Mouse (Mus musculus) liver, embryonic 13.5 days (tissue): ENCODE measurements at regions not wholly inside any gene's neighbourhood (a gene's known extent, or its start where the extent isn't known, plus 50 kb on each side); places are given as distances from the start of the nearest gene placed in this dataset.

Source experiments
- ATAC-seq: fragments of 200-750 bp; cut with Nextera tagmentation; 2 replicates; pipeline ENCODE4 v1.8.0; 2017; ENCODE audit warnings: low read depth, mild to moderate bottlenecking, moderate number of reproducible peaks, moderate library complexity
- DNase-seq: peaks from one replicate; pipeline ENCODE4 v3.0.0; 2022
- H3K27ac ChIP-seq: fragments of 300-500 bp; sonication (generic); 2 replicates; pipeline ENCODE4 v1.5.1; 2015; ENCODE audit warnings: moderate library complexity, mild to moderate bottlenecking, inconsistent platforms
- H3K27me3 ChIP-seq: fragments of 300-500 bp; sonication (generic); 2 replicates; pipeline ENCODE4 v1.6.1; 2015; ENCODE audit warnings: mild to moderate bottlenecking, inconsistent platforms
- H3K36me3 ChIP-seq: fragments of 300-500 bp; sonication (generic); 2 replicates; pipeline ENCODE4 v1.6.1; 2015; ENCODE audit warnings: mild to moderate bottlenecking, inconsistent platforms
- H3K4me1 ChIP-seq: fragments of 300-500 bp; sonication (generic); replicated peaks from 2 replicates; pipeline ENCODE4 v1.6.1; 2015; ENCODE audit warnings: inconsistent platforms
- H3K4me2 ChIP-seq: fragments of 300-500 bp; sonication (generic); 2 replicates; pipeline ENCODE4 v1.6.1; 2015; ENCODE audit warnings: inconsistent platforms, mild to moderate bottlenecking, moderate library complexity
- H3K4me3 ChIP-seq: fragments of 300-500 bp; sonication (generic); replicated peaks from 2 replicates; pipeline ENCODE4 v1.5.1; 2015; ENCODE audit warnings: mild to moderate bottlenecking, inconsistent platforms
- H3K9ac ChIP-seq: fragments of 300-500 bp; sonication (generic); 2 replicates; pipeline ENCODE4 v1.6.1; 2015; ENCODE audit warnings: mild to moderate bottlenecking, inconsistent platforms
- H3K9me3 ChIP-seq: fragments of 300-500 bp; sonication (generic); replicated peaks from 2 replicates; pipeline ENCODE4 v1.6.1; 2016; ENCODE audit warnings: inconsistent platforms
- WGBS: fragments of 180-500 bp; shearing (Covaris S2); methylation state at CpG from one replicate; pipeline ENCODE4 v1.1.7; 2015; ENCODE audit not compliant: insufficient replicate concordance; 5-methylcytosine and 5-hydroxymethylcytosine counted together

DNA sequence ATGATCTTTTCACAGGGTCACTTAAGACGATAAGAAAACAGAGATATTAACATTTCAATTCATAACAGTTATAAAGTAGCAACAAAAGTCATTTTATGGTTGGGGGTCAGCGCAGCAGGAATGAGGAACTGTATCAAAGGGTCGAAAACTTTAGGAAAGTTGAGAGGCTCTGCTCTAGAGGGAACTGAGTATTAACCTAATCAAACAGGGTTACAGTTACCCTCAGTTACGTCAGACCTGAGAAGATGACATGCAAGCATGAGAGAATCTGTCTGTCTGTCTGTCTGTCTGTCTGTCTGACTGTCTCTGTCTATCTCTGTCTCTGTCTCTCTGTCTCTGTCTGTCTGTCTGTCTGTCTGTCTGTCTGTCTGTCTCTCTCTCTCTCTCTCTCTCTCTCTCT lies 229.6 kb upstream of the Runx1 start:
- DNase-seq (no peak), ATAC-seq (no peak)
- Histone ChIP-seq H3K4me2 (no peak overlapping the region), H3K4me1 (no peaks in the 10 kb centered on the region), H3K27me3 (no peaks in the 10 kb centered on the region), H3K9me3 (no peaks in the 10 kb centered on the region), H3K4me3 (no peak overlapping the region), H3K27ac (no peak overlapping the region), H3K36me3 (no peaks in the 10 kb centered on the region), H3K9ac (no peak overlapping the region)
- WGBS: 64% methylated on average over 4 of the region's 4 CpGs

GRCm38 (mm10) chr16:93051233-93051632 lies 225.3 kb upstream of the Runx1 start:
- Histone ChIP-seq H3K27ac (no peak overlapping the region), H3K9ac (no peak overlapping the region), H3K4me3 (no peak overlapping the region), H3K27me3 (no peaks in the 10 kb centered on the region), H3K9me3 (no peaks in the 10 kb centered on the region), H3K4me1 (no peaks in the 10 kb centered on the region), H3K36me3 (no peaks in the 10 kb centered on the region), H3K4me2 (no peak overlapping the region)
- DNase-seq: no peak
- no peak for ATAC-seq
- WGBS: 37% methylated on average over 6 of the region's 6 CpGs

DNA sequence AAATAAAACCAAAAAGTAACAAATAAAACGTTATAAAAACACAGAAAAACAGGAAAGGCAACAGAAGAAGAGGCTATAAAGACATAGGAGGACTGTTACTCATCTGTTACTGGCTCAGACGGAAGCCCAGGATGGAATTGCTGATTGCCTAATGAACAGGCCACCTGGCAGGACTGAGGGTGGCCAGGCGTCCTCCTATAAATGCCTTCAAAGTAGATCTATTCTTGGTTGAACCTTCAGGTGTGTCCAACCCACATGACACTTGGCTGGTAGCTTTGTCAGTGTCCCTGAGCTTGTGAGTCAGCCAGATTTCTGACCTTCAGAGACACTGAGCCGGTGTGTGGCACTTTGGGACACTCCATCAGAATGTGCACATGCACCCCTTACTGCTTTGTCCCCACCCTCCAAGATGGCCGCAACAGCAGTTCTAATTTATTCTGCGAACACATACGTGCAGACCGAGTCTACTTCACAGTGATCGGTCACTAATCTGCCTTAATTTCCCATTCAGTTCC lies 222.5 kb upstream of the Runx1 start:
- ATAC-seq: no peak
- Histone ChIP-seq H3K4me1 (no peaks in the 10 kb centered on the region), H3K36me3 (no peaks in the 10 kb centered on the region), H3K27ac (no peak overlapping the region), H3K4me3 (no peak overlapping the region), H3K9ac (no peak overlapping the region), H3K9me3 (no peaks in the 10 kb centered on the region), H3K4me2 (no peak overlapping the region), H3K27me3 (no peaks in the 10 kb centered on the region)
- WGBS: 68% methylated on average over 9 of the region's 9 CpGs
- no peak for DNase-seq

- Histone ChIP-seq H3K9me3 (no peaks in the 10 kb centered on the region), H3K27me3 (no peaks in the 10 kb centered on the region), H3K27ac (no peak overlapping the region), H3K4me2 (no peak overlapping the region), H3K9ac (no peak overlapping the region), H3K36me3 (no peaks in the 10 kb centered on the region), H3K4me3 (no peak overlapping the region), H3K4me1 (no peaks in the 10 kb centered on the region)
- DNase-seq: no peak
- no peak for ATAC-seq
- WGBS: 38% methylated on average over 1 of the region's 1 CpGs
These were observed 221.6 kb upstream of the Runx1 start for GRCm38 (mm10) chr16:93047594-93047993.

- H3K9ac ChIP-seq: no peak overlapping the region
- H3K27ac ChIP-seq: no peak overlapping the region
- no peaks in the 10 kb centered on the region; the same call in 1 of the 2 replicates for H3K27me3 ChIP-seq
- ATAC-seq: no peak
- no peaks in the 10 kb centered on the region for H3K4me1 ChIP-seq
- 68% methylated on average over 3 of the region's 3 CpGs for WGBS
- H3K4me2 ChIP-seq: no peak overlapping the region
- no peak overlapping the region for H3K4me3 ChIP-seq
- DNase-seq: no peak
- H3K36me3 ChIP-seq: no peaks in the 10 kb centered on the region
- H3K9me3 ChIP-seq: no peaks in the 10 kb centered on the region
These were observed 220.3 kb upstream of the Runx1 start for GRCm38 (mm10) chr16:93046221-93046620.

GRCm38 (mm10) chr16:93043355-93043754 lies 217.4 kb upstream of the Runx1 start:
- H3K4me1 ChIP-seq: no peaks in the 10 kb centered on the region
- ATAC-seq (no peak), DNase-seq (no peak)
- no peaks in the 10 kb centered on the region for H3K36me3 ChIP-seq
- WGBS: 72% methylated on average over 9 of the region's 9 CpGs
- H3K4me3 ChIP-seq: no peak overlapping the region
- H3K9ac ChIP-seq: no peak overlapping the region
- no peak overlapping the region for H3K4me2 ChIP-seq
- H3K27me3 ChIP-seq: no peaks in the 10 kb centered on the region; the same call in 1 of the 2 replicates
- H3K27ac ChIP-seq: no peak overlapping the region
- no peaks in the 10 kb centered on the region for H3K9me3 ChIP-seq

- ATAC-seq: no peak
- Histone ChIP-seq H3K27ac (no peak overlapping the region), H3K4me1 (no peaks in the 10 kb centered on the region), H3K36me3 (no peaks in the 10 kb centered on the region), H3K9ac (no peak overlapping the region), H3K27me3 (no peaks in the 10 kb centered on the region; the same call in 1 of the 2 replicates), H3K4me3 (no peak overlapping the region), H3K9me3 (no peaks in the 10 kb centered on the region), H3K4me2 (no peak overlapping the region)
- DNase-seq: no peak
- WGBS: 68% methylated on average over 6 of the region's 6 CpGs
These were observed 217.0 kb upstream of the Runx1 start for GRCm38 (mm10) chr16:93042941-93043340.

- H3K36me3 ChIP-seq: no peaks in the 10 kb centered on the region
- WGBS: 63% methylated on average over 10 of the region's 10 CpGs
These were observed 216.5 kb upstream of the Runx1 start for GRCm38 (mm10) chr16:93042491-93042890.

GRCm38 (mm10) chr16:93041887-93042286 lies 215.9 kb upstream of the Runx1 start:
- no peak overlapping the region for H3K4me3 ChIP-seq
- H3K4me2 ChIP-seq: no peak overlapping the region
- no peaks in the 10 kb centered on the region for H3K4me1 ChIP-seq
- H3K27me3 ChIP-seq: no peaks in the 10 kb centered on the region; the same call in 1 of the 2 replicates
- H3K36me3 ChIP-seq: no peaks in the 10 kb centered on the region
- no peak overlapping the region for H3K9ac ChIP-seq
- no peaks in the 10 kb centered on the region for H3K9me3 ChIP-seq
- DNase-seq: no peak
- no peak for ATAC-seq
- 49% methylated on average over 3 of the region's 3 CpGs for WGBS
- H3K27ac ChIP-seq: no peak overlapping the region

More at GRCm38 (mm10) chr16:93042491-93042890, 216.5 kb upstream of the Runx1 start:
- DNase-seq: no peak
- no peaks in the 10 kb centered on the region; the same call in 1 of the 2 replicates for H3K27me3 ChIP-seq
- no peak overlapping the region for H3K9ac ChIP-seq
- no peaks in the 10 kb centered on the region for H3K9me3 ChIP-seq
- H3K4me3 ChIP-seq: no peak overlapping the region
- H3K4me2 ChIP-seq: no peak overlapping the region
- H3K27ac ChIP-seq: no peak overlapping the region
- no peak for ATAC-seq
- H3K4me1 ChIP-seq: no peaks in the 10 kb centered on the region

GRCm38 (mm10) chr16:93041399-93041798 lies 215.4 kb upstream of the Runx1 start:
- Histone ChIP-seq H3K4me2 (no peak overlapping the region), H3K9ac (no peak overlapping the region), H3K36me3 (no peaks in the 10 kb centered on the region), H3K9me3 (no peaks in the 10 kb centered on the region), H3K4me1 (no peaks in the 10 kb centered on the region), H3K4me3 (no peak overlapping the region), H3K27ac (no peak overlapping the region), H3K27me3 (no peaks in the 10 kb centered on the region; the same call in 1 of the 2 replicates)
- ATAC-seq (no peak), DNase-seq (no peak)

DNA sequence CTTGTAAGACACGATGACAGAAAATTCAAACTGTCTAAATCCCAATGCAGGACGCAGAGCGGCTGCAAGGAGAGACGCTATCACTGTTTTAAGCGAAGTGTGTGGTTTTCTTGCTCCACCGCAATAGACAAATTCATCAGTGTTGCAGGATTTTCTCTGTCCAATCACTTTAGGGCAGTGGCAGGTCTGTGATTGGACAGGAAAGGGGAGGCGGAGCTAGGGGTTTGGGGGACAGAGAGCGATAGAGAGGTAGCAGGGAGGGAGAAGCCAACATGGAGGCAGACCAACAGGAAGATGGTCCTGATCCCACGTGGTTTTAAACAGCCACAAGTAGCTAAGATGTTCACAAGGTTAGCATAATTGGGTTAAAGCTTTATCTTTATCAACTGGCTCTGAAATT lies 209.7 kb upstream of the Runx1 start:
- no peak overlapping the region for H3K4me2 ChIP-seq
- no peaks in the 10 kb centered on the region for H3K9me3 ChIP-seq
- H3K9ac ChIP-seq: no peak overlapping the region
- no peak overlapping the region for H3K27ac ChIP-seq
- no peaks in the 10 kb centered on the region for H3K36me3 ChIP-seq
- 59% methylated on average over 9 of the region's 9 CpGs for WGBS
- ATAC-seq: no peak
- H3K4me3 ChIP-seq: no peak overlapping the region
- H3K4me1 ChIP-seq: no peaks in the 10 kb centered on the region
- no peak for DNase-seq
- H3K27me3 ChIP-seq: no peaks in the 10 kb centered on the region

DNA sequence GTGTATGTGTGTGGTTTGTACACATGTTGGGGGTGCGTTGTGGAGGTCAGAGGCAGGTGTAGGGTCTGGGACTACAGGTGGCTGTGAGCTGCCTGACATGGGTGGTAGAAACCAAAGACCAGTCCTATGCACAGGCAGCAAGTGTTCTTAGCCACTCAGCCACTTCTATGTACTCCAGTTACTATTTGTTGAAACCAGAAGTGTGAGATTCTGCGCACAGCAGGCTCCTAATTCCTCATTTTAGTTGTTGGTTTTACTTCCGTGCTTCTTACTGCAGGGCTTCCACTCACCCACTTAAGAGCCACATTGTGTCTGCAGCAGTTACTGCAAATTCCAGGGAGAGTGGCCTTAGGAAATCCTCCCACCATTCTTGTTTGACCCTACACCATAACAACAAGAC lies 208.0 kb upstream of the Runx1 start:
- Histone ChIP-seq H3K4me2 (no peak overlapping the region), H3K36me3 (no peaks in the 10 kb centered on the region), H3K4me3 (no peak overlapping the region), H3K9ac (no peak overlapping the region), H3K27me3 (no peaks in the 10 kb centered on the region), H3K4me1 (no peaks in the 10 kb centered on the region), H3K27ac (no peak overlapping the region), H3K9me3 (no peaks in the 10 kb centered on the region)
- DNase-seq (no peak), ATAC-seq (no peak)
- WGBS: 55% methylated on average over 3 of the region's 3 CpGs
